Mouse (Mus musculus) kidney, postnatal 4 days (tissue): Measurements from ENCODE around the gene Fbxo2.
"Not testable (repeated sequence)": the region's sequence is repeated elsewhere in the genome, so short reads cannot be mapped to it uniquely, and the experiment has no call there.

ENCODE experiments used
- DNase-seq, 2 experiments: peaks; one replicate each; pipeline ENCODE4 v3.0.0; 2021; ENCODE audit warnings: mixed read lengths in 2 of 2

The Fbxo2 gene

DNA sequence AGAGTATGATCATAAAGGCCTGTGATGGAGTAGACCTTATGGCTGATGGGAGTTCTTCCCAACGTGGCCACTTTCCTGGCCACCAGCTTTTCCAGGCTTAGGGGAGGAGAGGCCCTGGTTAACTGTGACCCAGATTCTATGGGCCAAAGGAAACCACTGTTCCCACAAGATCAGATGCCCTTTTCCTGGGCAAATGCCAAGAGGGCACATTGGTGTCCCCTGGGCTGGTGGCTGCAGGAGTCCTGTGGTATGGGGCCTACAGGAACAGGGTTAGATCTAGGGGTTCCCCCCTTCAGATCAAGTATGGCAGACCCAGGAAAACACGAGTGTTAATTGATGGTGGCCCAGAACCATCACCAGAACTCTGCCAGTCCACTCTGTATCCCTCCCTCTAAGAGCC lies 12.7 kb upstream of the Fbxo2 start:
- DNase-seq, result no peak

DNA sequence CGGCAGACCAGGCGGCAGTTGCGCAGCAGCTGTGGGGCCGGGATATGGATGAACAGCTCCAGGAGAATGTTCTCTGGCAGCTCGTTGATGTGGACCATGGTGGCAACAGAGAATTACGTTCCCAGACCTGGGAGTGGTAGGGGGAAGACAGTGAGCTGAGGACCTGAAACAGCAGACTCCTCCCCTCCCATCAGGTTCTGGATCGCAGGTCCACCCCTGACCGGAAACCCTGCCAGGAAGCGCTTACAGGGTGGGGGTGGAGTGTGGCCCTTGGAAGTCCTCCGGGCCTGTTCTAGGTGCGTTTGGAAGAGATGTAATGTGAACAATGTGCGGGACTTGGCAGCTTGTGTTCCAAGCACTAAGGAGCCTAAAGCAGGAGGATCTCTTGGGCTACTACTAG lies 10.9 kb upstream of the Fbxo2 start:
- DNase-seq, result peak in 1 of 2 experiments; percentile 54

DNA sequence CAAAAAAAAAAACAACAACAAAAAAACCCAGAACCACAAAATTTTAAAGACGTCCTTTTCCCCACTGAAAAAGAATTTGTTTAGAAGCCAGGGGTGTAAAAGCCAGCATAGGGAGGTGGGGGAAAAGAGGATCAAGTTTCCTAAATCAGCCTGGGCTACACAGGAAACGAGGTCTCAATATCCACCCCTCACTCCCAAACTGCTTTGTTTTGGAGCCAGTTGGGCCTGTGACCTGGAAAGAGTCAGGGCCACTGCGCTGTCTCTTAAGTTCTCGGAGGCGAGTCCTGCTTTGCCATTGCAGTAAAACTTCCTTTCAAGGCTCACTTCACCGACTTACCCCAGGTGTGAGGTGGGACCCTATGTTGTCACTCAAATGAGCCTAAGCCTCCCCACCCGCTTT lies 10.2 kb upstream of the Fbxo2 start:
- no peak for DNase-seq

DNA sequence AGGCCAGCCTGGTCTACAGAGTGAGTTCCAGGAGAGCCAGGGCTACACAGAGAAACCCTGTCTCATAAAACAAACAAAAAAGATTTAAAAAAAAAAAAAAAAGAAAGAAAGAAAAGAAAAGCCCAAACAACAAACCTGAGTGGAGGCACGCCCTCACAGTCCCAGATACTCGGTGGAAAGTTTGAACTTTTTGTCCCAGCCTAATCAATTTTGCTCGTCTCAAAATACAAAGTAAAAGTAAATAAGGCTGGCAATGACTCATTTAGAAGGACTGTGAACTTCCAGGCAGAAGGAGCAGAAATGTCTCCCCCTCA lies 9.5 kb upstream of the Fbxo2 start:
- no peak for DNase-seq

DNA sequence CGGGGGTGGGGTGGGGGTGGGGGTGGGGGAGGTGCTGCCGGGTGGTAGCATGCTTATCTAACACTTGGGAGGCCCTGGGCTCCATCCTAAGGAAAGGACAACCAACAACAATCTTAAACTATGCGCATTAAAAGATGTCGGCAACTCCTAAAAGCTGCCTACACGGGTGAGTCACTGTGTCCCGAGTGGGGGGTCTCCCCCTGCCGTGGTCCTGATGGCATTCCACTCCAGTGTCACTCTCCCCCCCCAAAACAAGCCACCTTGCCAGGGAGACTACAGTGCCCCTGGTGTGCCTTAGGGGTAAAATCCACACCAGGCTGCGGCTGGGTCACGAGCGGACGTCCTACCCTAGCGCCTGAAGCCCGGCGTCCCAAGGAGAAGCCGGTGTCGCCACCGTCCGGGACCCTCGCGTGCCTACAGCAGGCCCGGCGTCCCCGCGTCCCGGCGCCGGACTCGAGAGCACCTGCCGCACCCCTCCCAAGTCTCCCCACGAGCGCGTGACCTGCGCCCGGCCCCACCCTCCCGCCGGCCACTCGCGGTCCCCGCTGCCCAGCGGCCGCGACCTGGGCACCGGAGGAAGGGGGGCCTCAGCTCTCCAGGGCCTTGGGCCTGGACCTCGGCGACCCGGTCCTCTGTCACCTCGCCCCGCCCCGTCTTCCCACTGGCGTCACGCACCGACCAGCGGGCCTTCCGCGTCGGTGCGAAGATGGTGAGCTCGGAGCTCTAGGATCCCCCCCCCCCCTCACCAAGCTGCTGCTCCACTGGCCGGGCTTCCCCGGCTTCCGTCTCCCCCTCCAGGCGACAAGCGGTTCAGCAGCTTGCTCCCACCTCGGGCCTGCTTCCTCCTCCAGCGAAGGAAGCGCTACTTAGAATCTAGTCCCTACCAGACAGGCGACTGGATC lies 8.9 kb upstream of the Fbxo2 start, which contains the start of gene Fbxo6:
Fbxo6 (minus strand) TSS at position 874 of the 902 bp plus-strand sequence.
- DNase-seq, result peak; percentile 88 to 94

DNA sequence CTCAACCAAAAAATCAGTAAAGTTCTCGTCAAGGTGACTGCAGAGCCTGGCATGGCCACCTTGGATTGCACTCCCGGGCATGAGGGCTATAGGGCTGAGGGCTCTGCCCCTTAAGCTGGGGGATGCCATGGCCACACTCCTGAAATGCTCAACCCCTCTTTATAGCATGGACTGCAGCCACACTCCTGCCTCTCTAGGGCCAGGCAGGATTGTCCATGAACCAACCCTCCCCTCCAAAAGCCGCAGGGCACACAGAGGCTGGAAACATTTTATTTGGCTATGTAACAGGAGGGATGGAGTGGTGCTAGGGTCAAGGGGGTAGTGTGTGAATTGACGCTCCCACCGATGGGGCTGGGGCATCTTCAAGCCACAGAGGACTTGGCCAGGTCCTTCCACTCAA lies 7.9 kb upstream of the Fbxo2 start:
- no peak for DNase-seq

DNA sequence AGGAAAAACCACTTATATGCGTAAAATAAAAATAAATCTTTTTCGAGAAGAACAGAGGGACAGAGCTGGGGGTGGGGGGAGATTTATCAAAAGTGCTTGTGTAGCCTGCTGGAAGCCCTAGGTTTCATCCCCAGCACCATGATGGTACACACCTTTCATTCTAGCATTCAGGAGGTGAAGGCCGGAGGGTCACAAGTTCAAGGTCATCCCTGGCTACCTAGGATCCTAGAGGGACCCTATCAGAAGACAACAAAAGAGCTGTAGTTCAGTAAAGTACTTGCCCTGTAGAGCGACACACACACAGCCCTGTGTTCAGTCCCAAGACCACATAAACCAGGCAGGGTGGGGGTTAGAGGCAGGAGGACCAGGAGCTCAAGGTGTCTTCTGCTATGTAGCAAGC lies 6.4 kb upstream of the Fbxo2 start:
- DNase-seq, result no peak

DNA sequence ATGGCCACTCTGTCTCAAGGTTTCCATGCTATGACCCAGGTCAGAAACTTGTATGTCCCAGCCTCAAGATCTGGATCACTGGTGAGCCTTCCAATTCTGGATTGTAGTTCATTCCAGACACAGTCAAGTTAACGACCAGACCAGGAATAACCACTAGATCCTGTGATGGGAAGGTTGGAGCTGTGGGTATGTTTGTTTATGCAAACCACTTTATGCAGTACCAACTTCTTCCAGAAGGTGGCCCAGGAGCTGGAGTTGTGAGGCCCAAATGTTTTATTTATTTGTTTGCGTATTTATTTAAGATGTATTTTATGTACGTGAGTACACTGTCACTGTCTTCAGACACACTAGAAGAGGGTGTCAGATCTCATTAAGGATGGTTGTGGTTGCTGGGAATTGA lies 5.4 kb upstream of the Fbxo2 start:
- DNase-seq, result peak; percentile 54 to 59

DNA sequence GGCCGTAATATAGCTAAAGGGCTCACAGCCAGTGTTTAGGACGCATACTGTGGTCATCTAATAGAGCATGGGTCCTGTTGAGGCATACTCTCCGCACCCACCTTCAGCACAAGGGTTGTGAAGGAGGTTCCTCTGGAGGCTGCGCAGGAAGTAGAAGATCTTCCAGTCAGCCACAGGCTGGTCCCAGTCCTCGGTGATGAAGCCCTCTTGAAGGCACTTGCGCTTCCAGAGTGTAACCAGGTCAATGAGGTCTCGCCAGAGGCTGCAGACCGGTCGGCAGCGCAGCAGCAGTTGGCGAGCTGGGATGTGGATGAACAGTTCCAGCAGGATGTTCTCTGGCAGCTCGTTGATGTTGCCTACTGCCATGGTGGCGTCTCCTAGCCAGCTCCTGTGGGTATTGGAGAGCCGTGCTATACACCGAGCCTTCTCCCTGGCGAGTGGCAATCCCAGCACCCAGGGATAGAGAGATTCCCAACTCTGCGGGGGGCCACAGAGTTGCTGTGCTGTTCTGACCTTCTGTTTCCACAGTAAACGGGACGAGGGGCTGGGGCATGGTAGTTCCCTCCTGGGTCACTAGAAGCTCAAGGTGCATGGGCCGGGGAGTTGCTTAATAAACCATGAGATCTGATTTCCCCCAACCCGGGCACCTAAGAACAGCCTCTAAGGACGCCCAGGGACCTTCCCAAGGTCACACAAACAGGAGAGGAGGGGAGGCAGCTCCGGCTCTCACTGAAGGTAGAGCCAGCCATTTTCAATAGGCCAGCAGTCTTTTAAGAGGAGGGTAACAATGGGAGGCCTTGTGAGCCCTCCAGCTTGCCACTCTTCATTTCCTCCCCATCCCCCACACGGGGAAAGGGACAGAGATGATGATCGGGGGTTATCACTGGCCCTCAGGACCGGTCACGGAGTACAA lies 1.7 kb upstream of the Fbxo2 start:
- DNase-seq, result no peak

DNA sequence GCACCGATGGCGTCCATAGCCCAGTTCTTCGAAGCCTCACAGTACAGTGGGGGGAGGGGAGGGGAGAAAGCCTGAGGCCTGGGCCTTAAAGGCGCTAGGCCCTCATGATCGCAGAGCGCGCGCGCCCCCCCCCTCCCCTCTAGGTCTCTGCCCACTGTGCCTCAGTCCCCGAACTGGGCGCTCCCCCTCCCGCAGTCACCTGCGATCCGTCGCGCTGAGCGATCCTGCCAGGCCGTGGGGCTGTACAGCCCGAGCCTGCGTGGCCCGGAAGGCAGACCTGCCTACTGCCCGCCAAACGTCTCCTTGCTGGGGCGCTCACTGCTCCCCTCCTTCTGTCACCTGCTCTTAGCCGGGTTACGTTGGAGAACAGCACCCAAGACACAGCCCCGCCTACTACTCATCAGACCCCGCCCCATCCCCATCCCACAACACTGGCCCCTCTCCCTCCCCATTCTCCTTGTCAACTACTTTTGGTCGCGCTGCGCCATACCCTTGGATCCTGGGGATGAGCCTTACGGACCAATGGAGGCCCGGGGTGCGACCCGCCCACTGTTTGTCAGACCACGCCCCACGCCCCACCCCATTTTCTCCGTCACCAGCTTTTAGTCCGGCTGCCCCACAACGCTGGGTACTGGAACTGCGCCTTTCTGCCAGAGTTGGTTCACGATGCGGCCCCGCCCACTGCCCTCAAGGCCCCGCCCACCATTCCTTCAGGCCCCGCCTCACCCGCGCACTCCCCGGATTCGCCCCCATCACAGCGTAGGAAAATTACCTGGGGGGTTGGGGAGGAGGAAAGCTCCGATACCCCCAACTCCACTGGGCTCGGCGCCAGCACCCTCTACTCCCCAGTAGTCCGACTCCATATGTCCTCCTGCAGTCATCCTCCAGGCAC lies 631 bp upstream of the Fbxo2 start:
- DNase-seq, result peak; percentile 95 to 96

DNA sequence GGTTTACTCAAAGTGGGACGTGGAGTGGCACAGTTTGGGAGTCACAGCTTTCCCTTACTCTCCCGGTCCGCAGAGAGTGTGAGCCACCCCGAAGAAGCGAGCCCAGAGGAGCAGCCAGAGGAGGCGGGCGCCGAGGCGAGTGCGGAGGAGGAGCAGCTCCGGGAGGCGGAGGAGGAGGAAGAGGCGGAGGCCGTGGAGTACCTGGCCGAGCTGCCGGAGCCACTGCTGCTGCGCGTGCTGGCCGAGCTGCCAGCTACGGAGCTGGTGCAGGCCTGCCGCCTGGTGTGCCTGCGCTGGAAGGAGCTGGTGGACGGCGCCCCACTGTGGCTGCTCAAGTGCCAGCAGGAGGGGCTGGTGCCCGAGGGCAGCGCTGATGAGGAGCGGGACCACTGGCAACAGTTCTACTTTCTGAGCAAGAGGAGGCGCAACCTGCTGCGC lies 3.6 kb downstream of the Fbxo2 start:
- DNase-seq, result peak; percentile 82 to 90

DNA sequence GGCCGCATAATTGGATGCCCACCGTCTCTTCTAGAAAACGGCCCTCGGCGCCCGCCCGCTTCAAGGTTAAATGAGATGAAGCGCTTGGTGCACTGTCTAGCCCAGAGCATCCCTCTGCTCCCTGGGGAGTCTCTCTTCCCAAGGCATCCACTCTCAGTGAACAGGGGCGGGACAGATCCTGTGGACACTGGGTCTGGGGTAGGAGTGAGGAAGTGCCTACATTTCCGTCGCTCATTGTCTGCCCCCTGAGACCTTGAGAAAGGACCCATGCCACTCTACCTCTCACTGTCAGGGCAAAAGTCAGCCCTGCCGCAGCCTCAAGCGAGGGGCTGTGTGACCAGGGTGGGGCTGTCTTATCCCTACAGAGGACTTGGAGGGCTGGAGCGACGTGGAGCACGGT lies 4.0 kb downstream of the Fbxo2 start:
- DNase-seq, result no peak

DNA sequence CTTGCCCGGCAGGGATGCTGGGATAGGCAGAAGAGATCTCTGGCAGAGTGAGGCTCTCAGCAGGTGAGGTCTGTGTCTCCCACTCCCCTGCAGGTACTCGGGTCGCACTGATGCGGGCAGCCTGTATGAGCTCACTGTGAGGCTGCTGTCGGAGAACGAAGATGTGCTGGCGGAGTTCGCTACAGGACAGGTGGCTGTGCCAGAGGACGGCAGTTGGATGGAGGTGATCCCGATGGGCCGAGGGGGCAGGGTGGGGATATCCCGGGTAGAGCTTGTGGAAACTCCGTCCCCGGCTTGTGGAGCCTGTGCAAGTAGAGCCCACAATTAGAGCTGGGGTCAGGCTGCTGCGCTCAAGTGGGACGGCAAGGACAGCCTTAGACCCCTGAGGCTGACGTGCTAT lies 5.1 kb downstream of the Fbxo2 start:
- DNase-seq, result no peak

DNA sequence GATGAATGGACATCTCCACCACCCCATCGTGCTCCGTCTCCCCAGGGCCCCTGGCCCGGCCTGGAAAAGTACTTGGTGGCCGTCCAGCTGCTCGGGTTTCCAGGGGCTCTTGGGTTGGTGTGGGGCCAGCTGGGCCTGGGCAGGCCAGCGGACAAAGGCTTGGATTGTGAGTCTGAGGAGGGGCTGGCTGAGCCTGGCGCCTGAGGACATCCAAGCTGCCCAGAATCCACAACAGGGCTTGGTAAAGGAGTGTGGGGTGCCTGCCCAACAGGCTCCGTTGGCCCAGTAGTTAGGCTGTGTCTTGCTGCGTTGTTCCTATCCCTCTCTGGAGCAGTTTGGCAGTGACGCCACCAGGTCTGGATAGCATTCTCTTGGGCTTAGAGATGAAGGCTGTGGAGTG lies 6.0 kb downstream of the Fbxo2 start:
- no peak for DNase-seq

DNA sequence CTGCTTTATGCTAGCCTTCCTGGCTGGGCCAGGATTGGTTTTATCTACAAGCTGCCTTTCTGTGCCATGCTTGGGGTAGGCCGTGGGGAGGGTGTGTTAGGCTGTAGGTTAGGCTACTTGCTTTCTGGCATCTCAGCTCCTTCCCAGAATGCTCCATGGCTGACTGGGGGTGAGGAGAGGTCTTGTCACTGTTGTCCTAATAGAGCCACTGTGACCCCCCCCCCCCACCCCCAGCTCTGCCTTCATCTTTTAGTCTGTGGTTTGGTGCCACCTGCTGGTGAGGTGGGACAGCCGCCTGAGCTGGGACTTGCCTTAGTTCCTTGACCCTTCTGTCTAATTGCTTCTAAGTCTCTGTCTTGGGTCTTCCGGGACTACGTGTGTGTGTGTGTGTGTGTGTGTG lies 6.6 kb downstream of the Fbxo2 start:
- DNase-seq, result peak; percentile 82 to 87

DNA sequence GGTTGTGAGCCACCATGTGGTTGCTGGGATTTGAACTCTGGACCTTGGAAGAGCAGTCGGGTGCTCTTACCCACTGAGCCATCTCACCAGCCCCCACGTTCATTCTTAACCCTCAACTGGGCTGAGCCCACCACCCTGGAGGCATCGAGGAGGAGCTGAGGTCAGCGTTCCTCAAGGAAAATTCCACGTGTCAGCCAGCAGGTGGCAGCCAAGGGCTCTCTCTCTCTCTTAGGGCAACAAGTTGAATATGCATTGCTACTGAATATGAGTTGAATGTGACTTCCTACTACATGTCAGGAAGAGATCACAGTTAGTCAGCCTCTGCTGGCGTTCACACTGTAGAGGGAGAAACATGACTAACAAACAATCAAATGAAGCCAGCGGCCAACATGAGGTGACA lies 7.9 kb downstream of the Fbxo2 start:
- peak; percentile 80 for DNase-seq

DNA sequence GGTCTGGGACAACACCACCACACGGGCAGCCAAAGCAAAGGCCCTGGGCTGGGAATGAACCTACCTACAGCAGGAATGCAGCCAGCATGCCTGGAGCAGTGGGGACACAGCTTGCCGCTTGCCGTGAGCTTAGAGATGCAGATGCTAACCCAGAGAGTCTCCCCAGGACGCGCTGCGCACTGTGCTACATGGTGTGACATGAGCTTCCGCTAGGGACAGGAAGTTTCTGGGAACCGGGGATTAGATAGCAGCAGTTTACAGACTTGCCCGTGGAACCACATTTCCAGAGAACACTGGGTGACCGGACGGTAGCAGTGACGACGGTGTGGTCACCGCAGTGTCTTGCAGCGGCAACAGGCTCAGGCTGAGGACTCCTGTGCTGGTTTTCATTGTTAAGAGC lies 9.2 kb downstream of the Fbxo2 start:
- no peak for DNase-seq

DNA sequence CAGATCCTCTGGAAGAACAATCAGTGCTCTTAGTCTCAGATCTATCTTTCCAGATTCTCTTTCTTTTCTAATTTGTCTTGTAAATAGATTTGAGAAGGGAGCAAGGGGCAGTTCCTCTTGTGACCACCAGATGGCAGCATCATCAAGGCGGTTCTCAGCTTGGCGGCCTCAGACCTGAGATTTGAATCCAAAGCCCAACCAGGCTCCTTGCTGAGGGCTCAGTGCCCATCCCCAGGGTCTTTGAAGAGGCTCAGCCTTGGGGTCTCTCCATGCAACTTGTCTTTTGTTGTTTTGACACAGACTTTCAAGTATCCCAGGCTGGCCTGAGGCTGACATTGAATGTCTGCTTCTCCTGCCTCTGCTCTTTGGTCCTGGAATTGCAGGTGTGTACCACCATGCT lies 10.4 kb downstream of the Fbxo2 start:
- peak; percentile 63 to 68 for DNase-seq

DNA sequence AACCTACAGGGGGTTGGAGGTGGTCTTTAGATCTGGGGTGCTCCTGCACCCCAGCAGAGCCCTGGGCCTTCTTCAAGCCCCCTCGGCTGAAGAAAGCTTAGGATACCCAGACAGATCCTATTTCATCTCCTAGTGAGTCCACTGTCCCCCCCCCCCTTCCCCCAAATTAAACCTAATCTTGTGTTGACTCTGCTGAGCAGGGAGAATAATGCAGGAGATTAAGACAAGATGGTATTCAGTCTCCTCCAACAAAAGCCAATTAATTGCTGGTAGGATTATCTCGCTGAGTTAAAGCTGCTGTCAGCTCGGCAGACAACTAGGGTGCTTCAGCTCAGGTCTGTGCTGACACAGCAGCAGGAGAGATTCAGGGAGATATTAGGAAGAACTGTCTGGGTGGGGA lies 10.8 kb downstream of the Fbxo2 start:
- no peak for DNase-seq

DNA sequence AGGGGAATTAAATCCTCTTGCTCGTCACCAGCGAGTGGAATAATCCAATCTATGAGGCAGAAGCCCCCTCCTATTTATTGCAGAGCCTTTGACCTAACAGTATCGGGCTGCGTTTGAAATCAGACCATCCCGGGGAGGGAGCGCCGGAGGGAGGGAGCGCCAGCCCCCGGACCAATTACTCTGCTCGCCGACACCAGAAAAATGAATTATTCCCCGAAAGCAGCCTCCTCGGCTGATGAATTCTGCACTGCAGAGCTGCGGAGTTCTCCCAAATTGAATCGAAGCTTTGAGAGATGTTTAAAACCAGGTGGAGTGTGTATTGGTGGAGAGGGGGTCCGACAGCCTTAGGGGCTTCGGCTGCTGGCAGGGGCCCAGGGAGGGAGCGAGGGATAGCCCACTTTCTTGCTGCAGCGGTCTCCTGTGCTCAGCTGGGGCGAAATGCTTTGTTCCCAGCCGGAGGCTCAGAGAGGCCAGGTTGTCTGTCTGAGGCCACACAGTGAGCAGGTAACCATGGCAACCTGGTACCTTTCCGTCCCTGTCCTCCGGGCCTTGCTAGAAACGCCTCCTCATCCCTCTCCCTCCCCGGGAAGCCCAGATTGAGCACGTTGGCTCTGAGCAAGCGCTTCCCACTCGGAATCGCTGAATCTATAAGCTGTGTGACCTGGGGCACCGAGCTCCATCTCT lies 13.5 kb downstream of the Fbxo2 start:
- DNase-seq, result no peak

DNA sequence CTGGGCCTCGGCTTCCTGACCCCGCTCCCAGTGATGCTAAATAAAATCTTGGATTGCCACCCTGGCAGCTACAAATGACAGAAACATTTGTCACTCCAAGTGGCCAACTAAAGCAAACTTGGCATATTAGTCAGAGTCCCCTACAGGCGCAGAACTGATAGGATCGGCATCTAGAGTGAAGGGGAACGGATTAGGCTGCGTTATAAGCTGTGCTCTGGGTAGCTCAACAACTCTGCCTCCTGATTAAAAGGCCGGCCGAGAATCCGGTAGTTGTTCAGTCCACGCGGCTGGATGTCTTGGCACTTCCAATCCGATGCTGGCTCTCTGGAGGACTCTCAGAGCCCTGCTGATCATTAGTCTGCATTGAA lies 14.1 kb downstream of the Fbxo2 start:
- no peak for DNase-seq

DNA sequence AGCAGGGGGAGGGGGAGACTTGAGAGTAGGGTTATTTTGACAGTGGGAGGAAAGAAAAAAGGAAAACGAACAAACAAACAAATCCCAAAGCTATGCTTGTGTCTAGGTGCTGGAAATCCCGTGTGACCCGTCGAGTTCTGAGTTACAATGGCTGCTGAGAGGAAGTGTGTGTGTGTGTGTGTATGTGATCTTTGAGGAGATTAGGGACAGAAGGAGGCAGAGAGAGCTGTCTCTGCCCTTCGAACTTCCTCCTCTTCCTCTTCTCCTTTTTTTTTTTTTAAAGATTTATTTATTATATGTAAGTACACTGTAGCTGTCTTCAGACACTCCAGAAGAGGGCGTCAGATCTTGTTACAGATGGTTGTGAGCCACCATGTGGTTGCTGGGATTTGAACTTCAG lies 16.2 kb downstream of the Fbxo2 start:
- DNase-seq, result not testable (repeated sequence)
